Comparison of ENCODE assay signal across 27 mouse cellular contexts in the genomic region with DNA sequence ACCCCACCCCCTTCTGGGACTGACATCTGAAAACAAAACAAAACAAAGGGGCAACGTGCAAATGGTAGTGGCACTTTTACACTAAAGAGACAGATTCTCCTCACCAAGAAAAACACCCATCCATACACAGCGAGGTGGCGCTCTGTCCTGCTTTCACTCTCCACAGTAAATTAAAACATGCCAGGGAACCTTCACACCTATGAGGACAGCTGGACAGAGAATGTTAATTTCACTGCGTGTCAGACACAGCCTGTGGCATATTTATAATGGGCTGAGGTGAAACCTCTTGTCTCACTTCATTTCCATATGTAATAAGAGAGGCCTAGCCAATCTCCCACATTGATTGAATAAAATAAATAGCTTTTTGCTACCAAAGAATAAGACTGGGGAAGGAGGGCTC.
DNase-seq lines count a peak whose midpoint lies in the region; ATAC-seq and TF ChIP-seq lines count a peak whose summit lies in the region.
"Had no signal": no experiment of that assay in that cellular context is flagged by ENCODE, and none has a peak within 500 bp of the region (broad histone marks: within the 10 kb centered on the region; RNA-seq: fewer than 3 reads in every experiment).

No protein-coding gene starts in this region.

- H3K36me3 ChIP-seq in kidney, embryonic 15.5 days = no peaks in the 10 kb centered on the region
- H3K36me3 ChIP-seq in forebrain, embryonic 14.5 days (ENCODE audit: control insufficient read depth, insufficient read depth, low read length) = no peaks in the 10 kb centered on the region
- H3K36me3 ChIP-seq in forebrain, postnatal 0 days (ENCODE audit: insufficient read depth) = no peaks in the 10 kb centered on the region
- no peaks in the 10 kb centered on the region for H3K36me3 ChIP-seq in hindbrain, embryonic 13.5 days
- H3K36me3 ChIP-seq: embryonic facial prominence, embryonic 12.5 days; embryonic facial prominence, embryonic 15.5 days; hindbrain, embryonic 15.5 days had no signal

- no peaks in the 10 kb centered on the region for H3K9me3 ChIP-seq in kidney, embryonic 15.5 days (replicated peaks)
- no peaks in the 10 kb centered on the region for H3K9me3 ChIP-seq in forebrain, embryonic 14.5 days (replicated peaks; ENCODE audit: control insufficient read depth, low read length)
- H3K9me3 ChIP-seq in forebrain, postnatal 0 days (ENCODE audit: low read length) = no peaks in the 10 kb centered on the region
- H3K9me3 ChIP-seq in hindbrain, embryonic 13.5 days = no peaks in the 10 kb centered on the region
- H3K9me3 ChIP-seq: embryonic facial prominence, embryonic 12.5 days; embryonic facial prominence, embryonic 15.5 days; G1E; heart, embryonic 10.5 days; heart, embryonic 13.5 days; hindbrain, embryonic 15.5 days had no signal

- no peak for TF ChIP-seq POLR2A in cerebellum, adult 2 months (IDR thresholded peaks at IDR 0.05; ENCODE audit: borderline replicate concordance, insufficient read depth, low read length)

- no peak overlapping the region for H3K4me2 ChIP-seq in kidney, embryonic 15.5 days
- no peak overlapping the region for H3K4me2 ChIP-seq in forebrain, embryonic 14.5 days (ENCODE audit: low read length)
- H3K4me2 ChIP-seq in forebrain, postnatal 0 days (ENCODE audit: low read depth) = no peak overlapping the region
- no peak overlapping the region for H3K4me2 ChIP-seq in hindbrain, embryonic 13.5 days
- H3K4me2 ChIP-seq: embryonic facial prominence, embryonic 12.5 days; embryonic facial prominence, embryonic 15.5 days; heart, embryonic 13.5 days; hindbrain, embryonic 15.5 days had no signal

- DNase-seq in kidney, postnatal 4 days = no peak
- DNase-seq in forebrain, embryonic 14.5 days (ENCODE audit: low spot score) = peak; percentile 67
- no peak for DNase-seq in forebrain, postnatal 0 days
- DNase-seq in cerebellum, adult 2 months = no peak
- no peak for DNase-seq in right cerebral cortex, adult 18-20 months
- DNase-seq: adrenal gland, adult 2 months; adrenal gland, postnatal 14 days; B cell, adult 2 months; cerebellum, adult 18-20 months; cerebellum, adult 9-11 months; cerebellum, postnatal 25 days; gastrocnemius, postnatal 10 days; gastrocnemius, postnatal 36 days; heart, adult 2 months; heart, postnatal 14 days; heart, postnatal 4 days; kidney, adult 11 months had no signal

- TF ChIP-seq CTCF in forebrain, postnatal 0 days (IDR thresholded peaks at IDR 0.05; ENCODE audit: low read depth) = peak; percentile 14; the same call in 1 of the 2 replicates
- no peak for TF ChIP-seq CTCF in cerebellum, adult 2 months (IDR thresholded peaks at IDR 0.05; ENCODE audit: borderline replicate concordance, insufficient read depth, low read depth, low read length)

- WGBS in kidney, embryonic 15.5 days = 50% methylated on average over 4 of the region's 4 CpGs
- 52% methylated on average over 4 of the region's 4 CpGs for WGBS in forebrain, embryonic 14.5 days
- 45% methylated on average over 4 of the region's 4 CpGs for WGBS in forebrain, postnatal 0 days
- WGBS in cerebellum, adult 2 months = 83% methylated on average over 4 of the region's 4 CpGs
- 56% methylated on average over 4 of the region's 4 CpGs for WGBS in hindbrain, embryonic 13.5 days

- H3K27me3 ChIP-seq in kidney, embryonic 15.5 days = no peaks in the 10 kb centered on the region
- H3K27me3 ChIP-seq in forebrain, embryonic 14.5 days (replicated peaks; ENCODE audit: control insufficient read depth, insufficient read depth, low read length) = no peaks in the 10 kb centered on the region
- no peaks in the 10 kb centered on the region for H3K27me3 ChIP-seq in forebrain, postnatal 0 days (ENCODE audit: insufficient read depth, low read length)
- no peaks in the 10 kb centered on the region for H3K27me3 ChIP-seq in cerebellum, adult 2 months (ENCODE audit: control insufficient read depth, insufficient read depth, low read length)
- H3K27me3 ChIP-seq in hindbrain, embryonic 13.5 days = no peaks in the 10 kb centered on the region
- H3K27me3 ChIP-seq: CH12.LX; embryonic facial prominence, embryonic 12.5 days; embryonic facial prominence, embryonic 15.5 days; heart, embryonic 13.5 days; hindbrain, embryonic 15.5 days; Patski had no signal

- H3K9ac ChIP-seq in kidney, embryonic 15.5 days = no peak overlapping the region
- no peak overlapping the region for H3K9ac ChIP-seq in forebrain, embryonic 14.5 days (ENCODE audit: low read length)
- no peak overlapping the region for H3K9ac ChIP-seq in forebrain, postnatal 0 days
- no peak overlapping the region for H3K9ac ChIP-seq in hindbrain, embryonic 13.5 days
- H3K9ac ChIP-seq: embryonic facial prominence, embryonic 12.5 days; embryonic facial prominence, embryonic 15.5 days; heart, embryonic 13.5 days; hindbrain, embryonic 15.5 days had no signal

- H3K27ac ChIP-seq in kidney, embryonic 15.5 days = 0 out of 2 replicates have a peak overlapping the region, but pooled peaks have one; percentile 89
- no peak overlapping the region for H3K27ac ChIP-seq in forebrain, embryonic 14.5 days (ENCODE audit: low read depth, low read length)
- no peak overlapping the region for H3K27ac ChIP-seq in forebrain, postnatal 0 days (ENCODE audit: low read depth, low read length)
- H3K27ac ChIP-seq in cerebellum, adult 2 months (ENCODE audit: insufficient read depth, low read length) = no peak overlapping the region
- no peak overlapping the region for H3K27ac ChIP-seq in hindbrain, embryonic 13.5 days
- H3K27ac ChIP-seq: embryonic facial prominence, embryonic 12.5 days; embryonic facial prominence, embryonic 15.5 days; heart, adult 2 months; heart, embryonic 10.5 days; heart, embryonic 13.5 days; hindbrain, embryonic 15.5 days had no signal

- no peak for ATAC-seq in kidney, embryonic 15.5 days (replicated peaks; ENCODE audit: low FRiP score)
- peak; percentile 81 for ATAC-seq in forebrain, embryonic 14.5 days
- peak; percentile 45; the same call in 1 of the 2 replicates for ATAC-seq in forebrain, postnatal 0 days
- no peak for ATAC-seq in hindbrain, embryonic 13.5 days (ENCODE audit: low FRiP score)
- ATAC-seq: Patski had no signal

- H3K4me1 ChIP-seq in kidney, embryonic 15.5 days = peaks cover 52% of the 10 kb centered on the region
- H3K4me1 ChIP-seq in forebrain, embryonic 14.5 days (ENCODE audit: control insufficient read depth, insufficient read depth, low read length) = no peaks in the 10 kb centered on the region
- no peaks in the 10 kb centered on the region for H3K4me1 ChIP-seq in forebrain, postnatal 0 days (ENCODE audit: insufficient read depth)
- H3K4me1 ChIP-seq in cerebellum, adult 2 months (ENCODE audit: control insufficient read depth, insufficient read depth, low read length) = no peaks in the 10 kb centered on the region
- H3K4me1 ChIP-seq in hindbrain, embryonic 13.5 days (replicated peaks) = 0 out of 2 replicates have a peak, but pooled peaks cover 3% of the 10 kb centered on the region
- H3K4me1 ChIP-seq: hindbrain, embryonic 15.5 days had no signal

- H3K4me3 ChIP-seq in kidney, embryonic 15.5 days (replicated peaks) = no peak overlapping the region
- H3K4me3 ChIP-seq in forebrain, embryonic 14.5 days (ENCODE audit: low read depth, low read length) = no peak overlapping the region
- no peak overlapping the region for H3K4me3 ChIP-seq in forebrain, postnatal 0 days (ENCODE audit: low read depth, low read length)
- H3K4me3 ChIP-seq in cerebellum, adult 2 months (replicated peaks; ENCODE audit: insufficient read depth, low read depth, low read length) = no peak overlapping the region
- no peak overlapping the region for H3K4me3 ChIP-seq in hindbrain, embryonic 13.5 days
- H3K4me3 ChIP-seq: embryonic facial prominence, embryonic 12.5 days; embryonic facial prominence, embryonic 15.5 days; heart, adult 2 months; heart, embryonic 10.5 days; heart, embryonic 13.5 days; hindbrain, embryonic 15.5 days had no signal

Comparison
In these comparisons a context has a peak if more than half of its experiments do, and no peak if none do; other contexts are left out.
1. ATAC-seq: peak in forebrain, embryonic 14.5 days (single experiment) and forebrain, postnatal 0 days (single experiment); none in kidney, embryonic 15.5 days (single experiment) and hindbrain, embryonic 13.5 days (single experiment).